ENCODE assay signal across 24 mouse cellular contexts in genomic region chr7:36462422-36462833, GRCm38 (mm10).
DNase-seq lines count a peak whose midpoint lies in the region; ATAC-seq and TF ChIP-seq lines count a peak whose summit lies in the region.
"Had no signal": no experiment of that assay in that cellular context is flagged by ENCODE, and none has a peak within 500 bp of the region (broad histone marks: within the 10 kb centered on the region; RNA-seq: fewer than 3 reads in every experiment).

No protein-coding gene starts in this region.

- H3K4me3 ChIP-seq in kidney, postnatal 0 days (replicated peaks; ENCODE audit: low read depth, low read length) = no peak overlapping the region
- no peak overlapping the region for H3K4me3 ChIP-seq in lung, postnatal 0 days (ENCODE audit: low read depth, low read length)
- H3K4me3 ChIP-seq: embryonic facial prominence, embryonic 15.5 days; hindbrain, embryonic 15.5 days; midbrain, embryonic 10.5 days; neural tube, embryonic 15.5 days had no signal

- peak; percentile 93 for TF ChIP-seq EP300 in lung, postnatal 0 days (IDR thresholded peaks at IDR 0.05)

- ATAC-seq in kidney, postnatal 0 days (replicated peaks; ENCODE audit: low FRiP score, low read depth) = no peak
- ATAC-seq in lung, postnatal 0 days = peak; percentile 90
- ATAC-seq: forebrain, embryonic 14.5 days; Patski had no signal

- H3K9me3 ChIP-seq in kidney, postnatal 0 days (replicated peaks; ENCODE audit: low read length) = no peaks in the 10 kb centered on the region
- H3K9me3 ChIP-seq in lung, postnatal 0 days (ENCODE audit: low read length) = no peaks in the 10 kb centered on the region
- H3K9me3 ChIP-seq: embryonic facial prominence, embryonic 15.5 days; hindbrain, embryonic 15.5 days; midbrain, embryonic 10.5 days; neural tube, embryonic 15.5 days had no signal

- H3K9ac ChIP-seq in kidney, postnatal 0 days (ENCODE audit: low read depth, low read length) = no peak overlapping the region
- H3K9ac ChIP-seq in lung, postnatal 0 days (replicated peaks; ENCODE audit: low read depth) = no peak overlapping the region
- H3K9ac ChIP-seq: embryonic facial prominence, embryonic 15.5 days; hindbrain, embryonic 15.5 days; neural tube, embryonic 15.5 days had no signal

- no peaks in the 10 kb centered on the region for H3K36me3 ChIP-seq in kidney, postnatal 0 days (ENCODE audit: insufficient read depth, low read length)
- no peaks in the 10 kb centered on the region for H3K36me3 ChIP-seq in lung, postnatal 0 days (ENCODE audit: insufficient read depth, low read length)
- H3K36me3 ChIP-seq: embryonic facial prominence, embryonic 15.5 days; G1E; hindbrain, embryonic 15.5 days; midbrain, embryonic 10.5 days; neural tube, embryonic 15.5 days had no signal

- no peak overlapping the region for H3K4me2 ChIP-seq in kidney, postnatal 0 days (ENCODE audit: low read length)
- no peak overlapping the region for H3K4me2 ChIP-seq in lung, postnatal 0 days (replicated peaks; ENCODE audit: low read depth, low read length)
- H3K4me2 ChIP-seq: embryonic facial prominence, embryonic 15.5 days; heart, embryonic 11.5 days; hindbrain, embryonic 15.5 days; liver, embryonic 11.5 days; neural tube, embryonic 15.5 days had no signal

- WGBS in kidney, postnatal 0 days = 53% methylated on average over 5 of the region's 5 CpGs
- 44% methylated on average over 5 of the region's 5 CpGs for WGBS in lung, postnatal 0 days

- TF ChIP-seq CTCF in kidney, postnatal 0 days (IDR thresholded peaks at IDR 0.05; ENCODE audit: low read depth) = no peak
- no peak for TF ChIP-seq CTCF in lung, postnatal 0 days (IDR thresholded peaks at IDR 0.05)

- intact Hi-C loops in left cerebral cortex, postnatal 14 days (cut with DNase I) = no loop called here

- no peak overlapping the region for H3K27ac ChIP-seq in kidney, postnatal 0 days
- 0 out of 2 replicates have a peak overlapping the region, but pooled peaks have one; percentile 51 for H3K27ac ChIP-seq in lung, postnatal 0 days (ENCODE audit: low read length)
- H3K27ac ChIP-seq: embryonic facial prominence, embryonic 15.5 days; hindbrain, embryonic 15.5 days; macrophage; midbrain, embryonic 10.5 days; neural tube, embryonic 15.5 days had no signal

- no peaks in the 10 kb centered on the region for H3K27me3 ChIP-seq in kidney, postnatal 0 days (ENCODE audit: insufficient read depth, low read length)
- no peaks in the 10 kb centered on the region for H3K27me3 ChIP-seq in lung, postnatal 0 days (replicated peaks; ENCODE audit: insufficient read depth, low read length)
- H3K27me3 ChIP-seq: CH12.LX; embryonic facial prominence, embryonic 15.5 days; hindbrain, embryonic 15.5 days; neural tube, embryonic 15.5 days had no signal

- DNase-seq in kidney, postnatal 0 days (ENCODE audit: low spot score) = peak; percentile 67
- DNase-seq in kidney, adult 9 months = no peak
- DNase-seq in ovary, postnatal 10 days (ENCODE audit: low spot score) = peak; percentile 10
- DNase-seq in ovary, adult 18-20 months (ENCODE audit: low spot score) = no peak
- peak; percentile 84 for DNase-seq in lung, postnatal 0 days (ENCODE audit: low spot score)
- peak; percentile 29 to 34 for DNase-seq in lung, postnatal 4 days
- no peak for DNase-seq in left cerebral cortex, postnatal 14 days (ENCODE audit: low spot score in 2 of 2)
- DNase-seq: adrenal gland, postnatal 36 days; B cell, adult 2 months; cerebellum, adult 9-10 months; kidney, adult 11 months; retina, postnatal 1 day; thymus, postnatal 25 days had no signal

- no peaks in the 10 kb centered on the region for H3K4me1 ChIP-seq in kidney, postnatal 0 days (replicated peaks; ENCODE audit: insufficient read depth, low read length)
- H3K4me1 ChIP-seq in lung, postnatal 0 days (ENCODE audit: insufficient read depth, low read depth, low read length) = no peaks in the 10 kb centered on the region
- H3K4me1 ChIP-seq: embryonic facial prominence, embryonic 15.5 days; hindbrain, embryonic 15.5 days; midbrain, embryonic 10.5 days; neural tube, embryonic 15.5 days had no signal

Comparison
In these comparisons a context has a peak if more than half of its experiments do, and no peak if none do; other contexts are left out.
1. DNase-seq: peak in kidney, postnatal 0 days (single experiment), ovary, postnatal 10 days (single experiment), lung, postnatal 0 days (single experiment) and lung, postnatal 4 days (2 of 2); none in kidney, adult 9 months (single experiment), ovary, adult 18-20 months (single experiment) and left cerebral cortex, postnatal 14 days (0 of 2).